Mouse (Mus musculus): ENCODE data around the gene Bnipl. TPM values are rescaled to one million over a fixed set of nuclear protein-coding genes. Genes with fewer than 3 reads are reported as not detected.

The Bnipl gene
- polyA plus RNA-seq, 1 experiment from 2014 or later, result 0.22 TPM

DNA sequence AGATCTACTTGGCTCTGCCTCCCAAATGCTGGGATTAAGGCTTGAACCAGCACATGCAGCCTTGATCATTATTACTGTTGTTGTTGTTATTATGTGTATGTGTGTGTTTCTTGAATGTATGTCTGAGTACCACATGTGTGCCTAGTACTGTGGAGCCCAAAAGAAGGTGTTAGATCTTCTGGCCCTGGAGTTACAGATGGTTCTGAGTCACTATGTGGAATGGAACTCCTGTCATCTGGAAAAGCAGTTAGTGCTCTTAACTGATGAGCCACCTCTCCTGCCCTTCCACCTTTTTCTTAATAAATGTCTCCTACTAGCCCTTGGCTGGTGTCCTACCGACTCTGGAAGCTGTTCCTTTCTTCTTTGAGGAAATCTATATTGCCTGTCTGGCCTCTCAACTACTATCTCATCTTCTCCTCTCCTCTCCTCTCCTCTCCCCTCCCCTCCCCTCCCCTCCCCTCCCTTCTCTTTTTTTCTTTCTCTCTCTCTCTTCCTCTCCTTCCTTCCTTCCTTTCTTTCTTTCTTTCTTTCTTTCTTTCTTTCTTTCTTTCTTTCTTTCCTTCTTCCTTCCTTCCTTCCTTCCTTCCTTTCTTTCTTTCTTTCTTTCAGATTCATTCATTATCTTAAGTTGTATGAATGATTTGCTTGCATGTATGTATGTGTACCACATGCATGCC is 3.2 kb downstream of the Bnipl start:
- Histone ChIP-seq H3K4me3 (no peak overlapping the region), H3K4me2 (no peak overlapping the region), H3K36me3 (replicated peaks) (peaks cover 6% of the 10 kb centered on the region; the same call in 1 of the 2 replicates), H3K27me3 (replicated peaks) (no peaks in the 10 kb centered on the region), H3K27ac (no peak overlapping the region), H3K4me1 (no peaks in the 10 kb centered on the region), H3K9ac (no peak overlapping the region), H3K9me3 (no peaks in the 10 kb centered on the region)
- no peak for ATAC-seq (replicated peaks)
- WGBS, result 87% methylated on average over 1 of the region's 1 CpGs

DNA sequence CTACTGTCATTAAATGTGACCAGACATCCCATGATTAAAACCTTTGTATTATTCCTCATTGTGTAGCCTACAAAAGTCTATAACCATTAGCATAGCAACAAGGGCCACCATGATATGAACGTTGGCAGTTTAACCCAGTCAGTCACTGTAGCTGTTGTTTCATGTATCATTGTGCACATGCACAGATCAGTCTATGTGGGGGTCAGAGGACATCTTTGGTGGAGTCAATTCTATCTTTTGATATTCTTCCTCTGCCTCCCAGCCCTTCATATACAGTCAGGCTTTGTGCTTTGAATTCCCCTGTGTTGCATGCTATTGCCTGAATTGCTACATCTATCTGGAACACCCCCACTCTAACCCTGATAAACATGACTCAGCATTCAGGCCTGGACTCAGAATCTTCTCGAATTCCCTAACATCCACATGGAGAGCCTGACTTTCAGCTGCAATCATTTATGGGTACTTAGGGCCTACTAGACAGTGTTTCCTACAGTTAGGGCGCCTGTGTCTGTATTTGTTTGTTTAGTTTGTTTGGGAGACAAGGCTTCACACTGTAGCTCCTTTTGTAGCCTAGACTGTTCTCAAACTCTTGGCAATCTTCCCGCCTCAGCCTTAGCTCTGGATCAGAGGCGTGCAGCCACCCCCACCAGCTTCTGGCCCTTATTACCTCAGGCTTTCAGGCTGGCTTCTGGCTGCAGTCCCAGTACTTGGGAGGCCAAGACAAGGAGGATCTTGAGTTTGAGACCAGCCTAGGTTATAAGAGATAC is 4.3 kb downstream of the Bnipl start:
- Histone ChIP-seq H3K4me3 (no peak overlapping the region), H3K9ac (no peak overlapping the region), H3K4me2 (no peak overlapping the region), H3K36me3 (replicated peaks) (0 out of 2 replicates have a peak, but pooled peaks cover 6% of the 10 kb centered on the region), H3K4me1 (no peaks in the 10 kb centered on the region), H3K9me3 (no peaks in the 10 kb centered on the region), H3K27ac (no peak overlapping the region), H3K27me3 (replicated peaks) (no peaks in the 10 kb centered on the region)
- ATAC-seq (replicated peaks), result no peak
- 83% methylated on average over 5 of the region's 5 CpGs for WGBS

DNA sequence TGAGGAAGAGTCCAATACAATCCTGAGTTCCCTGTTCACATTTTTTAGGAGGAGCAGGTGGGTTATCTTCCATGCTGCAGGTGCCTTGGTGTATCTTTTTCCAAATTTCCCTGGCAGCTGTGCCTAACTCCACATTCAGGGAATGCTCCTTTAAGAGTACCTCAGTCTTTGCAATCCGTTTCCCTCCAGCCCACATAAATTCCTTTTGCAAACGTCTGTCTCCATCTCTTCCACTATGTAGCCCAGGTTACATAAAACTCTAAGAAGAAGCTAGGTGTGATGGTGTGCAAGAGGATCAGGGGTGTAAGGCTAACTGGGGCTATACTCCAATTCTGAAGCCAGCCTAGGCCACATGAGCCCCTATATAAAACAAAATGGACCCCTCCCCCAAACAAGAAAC is 7.9 kb downstream of the Bnipl start:
- H3K4me2 ChIP-seq, result no peak overlapping the region
- H3K36me3 ChIP-seq (replicated peaks), result peaks cover 6% of the 10 kb centered on the region; the same call in 1 of the 2 replicates
- WGBS, result 87% methylated on average over 2 of the region's 2 CpGs
- H3K4me1 ChIP-seq, result no peaks in the 10 kb centered on the region
- no peaks in the 10 kb centered on the region for H3K27me3 ChIP-seq (replicated peaks)
- no peak overlapping the region for H3K9ac ChIP-seq
- H3K27ac ChIP-seq, result no peak overlapping the region
- no peaks in the 10 kb centered on the region for H3K9me3 ChIP-seq
- ATAC-seq (replicated peaks), result no peak
- no peak overlapping the region for H3K4me3 ChIP-seq

DNA sequence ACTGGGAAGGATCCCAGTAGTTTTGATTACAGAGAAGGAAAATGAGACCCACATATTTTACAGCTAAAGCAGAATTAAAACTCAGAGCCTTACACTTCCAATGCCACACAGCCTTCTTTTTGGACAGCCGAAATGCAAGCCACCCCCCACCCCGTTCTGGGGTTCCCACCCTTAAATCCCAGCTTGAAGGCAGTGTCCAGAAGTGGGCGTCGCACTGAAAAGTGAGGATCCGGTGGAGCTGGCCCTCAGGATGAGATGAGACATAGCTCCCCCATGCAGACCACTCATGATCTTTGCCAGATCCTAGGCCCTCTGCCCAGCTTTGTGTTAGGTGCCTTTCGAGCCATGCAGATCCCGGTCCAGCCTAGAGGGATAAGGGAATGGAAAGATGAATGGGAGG is 9.5 kb downstream of the Bnipl start, which contains the start of gene Gm128:
TSS of gene Gm128 (minus strand) at position 101 of the 400 bp plus-strand sequence.
- H3K4me1 ChIP-seq, result no peaks in the 10 kb centered on the region
- no peak within 1 kb of the TSS for H3K9ac ChIP-seq
- H3K27me3 ChIP-seq (replicated peaks), result no peaks in the 10 kb centered on the region
- no peaks in the 10 kb centered on the region for H3K9me3 ChIP-seq
- H3K4me3 ChIP-seq, result no peak within 1 kb of the TSS
- WGBS, result 72% methylated on average over 7 of the region's 7 CpGs
- H3K27ac ChIP-seq, result no peak within 1 kb of the TSS
- no peak within 1 kb of the TSS for H3K4me2 ChIP-seq
- peaks cover 12% of the 10 kb centered on the region; the same call in 1 of the 2 replicates for H3K36me3 ChIP-seq (replicated peaks)
- ATAC-seq (replicated peaks), result no peak

DNA sequence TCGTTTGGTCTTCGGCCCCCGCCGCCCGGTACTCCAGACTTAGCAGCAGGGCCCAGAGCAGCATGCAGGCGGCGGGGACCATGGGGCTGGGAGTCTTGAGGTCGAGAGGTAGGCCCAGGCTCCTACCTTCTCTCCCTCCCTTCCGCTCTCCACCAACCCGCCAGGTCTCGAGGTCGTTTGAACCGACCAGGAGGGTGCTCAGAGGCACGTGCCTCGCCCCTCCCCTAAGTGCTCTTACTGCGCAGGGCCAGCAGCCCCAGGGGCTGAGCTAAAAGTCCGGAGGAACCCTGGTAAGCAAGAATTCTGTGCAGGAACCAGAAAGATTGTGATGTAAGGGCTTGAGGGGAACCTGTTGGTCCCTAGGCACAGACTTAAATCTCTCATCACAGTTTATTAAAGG is 10.1 kb downstream of the Bnipl start:
- Histone ChIP-seq H3K9me3 (no peaks in the 10 kb centered on the region), H3K27ac (no peak overlapping the region), H3K9ac (no peak overlapping the region), H3K4me1 (no peaks in the 10 kb centered on the region), H3K27me3 (replicated peaks) (no peaks in the 10 kb centered on the region), H3K36me3 (replicated peaks) (peaks cover 16% of the 10 kb centered on the region), H3K4me2 (no peak overlapping the region), H3K4me3 (no peak overlapping the region)
- no peak for ATAC-seq (replicated peaks)
- 45% methylated on average over 17 of the region's 17 CpGs for WGBS

DNA sequence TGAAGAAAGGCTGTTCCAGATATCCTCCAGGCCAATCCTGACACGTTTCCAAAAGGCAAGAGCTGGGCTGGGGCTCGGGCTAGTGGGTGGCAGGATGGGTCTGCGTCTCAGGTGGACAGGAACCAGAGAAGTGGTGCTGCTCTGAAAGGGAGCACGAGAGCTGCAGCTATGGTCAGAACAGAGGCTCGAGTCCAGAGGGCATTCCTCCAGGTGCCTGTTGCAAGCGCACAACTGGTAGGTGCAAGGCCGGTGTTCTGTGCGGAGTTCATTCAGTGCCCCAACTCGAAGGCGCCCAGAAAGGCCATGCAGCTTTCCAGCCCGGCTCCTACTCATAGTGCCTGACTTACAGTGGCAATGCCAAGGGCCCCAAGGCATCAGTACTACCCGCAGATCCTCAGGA is 11.0 kb downstream of the Bnipl start:
- no peak overlapping the region for H3K4me2 ChIP-seq
- H3K27ac ChIP-seq, result no peak overlapping the region
- H3K4me3 ChIP-seq, result no peak overlapping the region
- no peak overlapping the region for H3K9ac ChIP-seq
- no peaks in the 10 kb centered on the region for H3K4me1 ChIP-seq
- ATAC-seq (replicated peaks), result no peak
- WGBS, result 88% methylated on average over 12 of the region's 12 CpGs
- H3K36me3 ChIP-seq (replicated peaks), result peaks cover 20% of the 10 kb centered on the region
- no peaks in the 10 kb centered on the region for H3K27me3 ChIP-seq (replicated peaks)
- H3K9me3 ChIP-seq, result no peaks in the 10 kb centered on the region

DNA sequence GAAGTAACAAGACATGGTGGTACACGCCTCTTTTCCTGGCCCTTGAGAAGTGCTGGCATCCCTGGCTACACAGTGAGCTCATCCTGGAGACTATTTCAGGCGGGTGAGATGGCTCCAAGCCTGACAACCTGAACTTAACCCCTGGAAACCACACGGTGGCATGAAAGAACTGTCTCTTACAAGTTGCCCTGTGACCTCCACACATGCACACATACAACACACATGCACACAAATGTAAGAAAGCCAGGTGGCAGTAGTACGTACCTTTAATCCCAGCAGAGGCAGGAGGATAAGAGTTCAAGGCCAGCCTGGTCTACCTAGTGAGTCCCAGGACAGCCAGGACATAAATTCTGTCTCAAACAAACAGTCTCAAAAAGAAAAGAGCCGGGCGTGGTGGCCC is 12.0 kb downstream of the Bnipl start:
- H3K27me3 ChIP-seq (replicated peaks), result no peaks in the 10 kb centered on the region
- no peaks in the 10 kb centered on the region for H3K4me1 ChIP-seq
- ATAC-seq (replicated peaks), result no peak
- H3K4me2 ChIP-seq, result no peak overlapping the region
- H3K9me3 ChIP-seq, result no peaks in the 10 kb centered on the region
- no peak overlapping the region for H3K9ac ChIP-seq
- no peak overlapping the region for H3K27ac ChIP-seq
- WGBS, result 88% methylated on average over 6 of the region's 6 CpGs
- H3K36me3 ChIP-seq (replicated peaks), result peaks cover 27% of the 10 kb centered on the region
- no peak overlapping the region for H3K4me3 ChIP-seq

DNA sequence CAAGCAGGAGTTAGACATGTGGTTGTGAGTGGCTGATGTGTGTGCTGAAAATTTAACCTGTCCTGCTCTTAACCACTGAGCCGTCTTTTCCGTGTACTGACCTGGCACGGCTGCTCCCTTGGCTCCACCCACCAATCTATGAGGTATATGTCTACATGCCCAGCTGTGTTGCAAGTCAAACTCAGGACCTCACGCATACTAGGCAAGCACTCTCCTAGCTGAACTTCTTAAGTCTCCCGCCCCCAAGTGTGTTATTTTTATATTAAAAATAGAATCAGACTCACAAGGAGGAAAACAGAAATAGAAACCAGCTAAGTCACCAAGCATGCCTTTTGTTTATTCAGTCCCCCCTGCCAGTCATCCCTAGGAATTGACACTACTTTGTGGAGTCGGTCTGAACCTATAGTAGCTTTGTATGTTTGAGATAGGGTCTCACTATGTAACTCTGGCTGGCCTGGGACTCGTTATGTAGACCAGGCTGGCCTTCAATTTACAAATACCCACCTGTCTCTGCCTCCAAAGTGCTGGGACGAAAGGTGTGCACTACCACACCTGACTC is 13.4 kb downstream of the Bnipl start:
- Histone ChIP-seq H3K9me3 (no peaks in the 10 kb centered on the region), H3K36me3 (replicated peaks) (peaks cover 41% of the 10 kb centered on the region), H3K4me1 (no peaks in the 10 kb centered on the region), H3K9ac (no peak overlapping the region), H3K4me2 (no peak overlapping the region), H3K27me3 (replicated peaks) (no peaks in the 10 kb centered on the region), H3K4me3 (no peak overlapping the region), H3K27ac (no peak overlapping the region)
- ATAC-seq (replicated peaks), result no peak
- WGBS, result 95% methylated on average over 8 of the region's 8 CpGs

DNA sequence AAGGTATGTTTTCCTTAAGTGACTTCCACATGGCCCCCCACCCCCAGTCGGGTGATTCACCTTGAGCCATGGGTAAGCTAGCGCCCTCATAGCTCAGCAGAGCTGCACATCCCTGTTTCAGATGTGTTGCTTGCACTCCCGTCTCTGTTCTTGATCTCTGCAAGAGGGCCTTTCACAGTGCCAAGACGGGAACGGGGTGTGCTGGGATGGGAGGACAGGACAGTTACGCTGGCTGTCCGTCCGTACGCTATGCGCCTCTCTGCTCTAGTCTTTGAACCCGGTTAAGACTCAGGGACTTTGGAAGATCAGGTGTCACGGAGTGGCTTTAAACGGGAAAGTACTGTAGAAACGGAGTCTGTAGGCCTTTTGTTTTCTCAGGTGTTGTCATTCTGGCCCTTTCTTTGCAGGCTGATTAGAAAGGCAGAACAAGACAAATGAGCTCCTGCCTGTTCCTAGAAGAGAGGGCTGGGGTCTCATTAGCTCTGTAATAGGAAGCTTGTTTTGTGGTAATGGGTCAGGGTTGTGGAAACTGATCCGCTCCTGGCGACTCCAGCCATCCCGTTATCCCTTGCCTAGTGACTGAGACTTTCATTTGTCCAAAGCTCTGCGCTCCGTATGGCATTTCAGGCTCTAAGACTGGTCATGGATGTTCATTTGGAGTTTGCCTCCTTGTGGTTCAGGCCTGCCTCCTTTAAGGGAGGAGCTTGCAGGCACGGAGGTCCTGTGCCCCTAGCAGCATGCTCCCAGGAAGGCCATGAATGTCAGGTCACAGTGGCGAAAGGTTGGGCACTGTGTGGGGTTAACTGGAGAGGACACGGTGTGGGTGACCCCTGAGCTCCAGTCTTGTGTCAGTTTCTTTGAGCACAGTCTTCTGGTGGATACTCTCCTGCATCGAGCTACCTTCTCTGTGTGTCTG is 15.3 kb downstream of the Bnipl start:
- WGBS, result 82% methylated on average over 23 of the region's 23 CpGs
- ATAC-seq (replicated peaks), result no peak
- peaks cover 48% of the 10 kb centered on the region for H3K36me3 ChIP-seq (replicated peaks)

DNA sequence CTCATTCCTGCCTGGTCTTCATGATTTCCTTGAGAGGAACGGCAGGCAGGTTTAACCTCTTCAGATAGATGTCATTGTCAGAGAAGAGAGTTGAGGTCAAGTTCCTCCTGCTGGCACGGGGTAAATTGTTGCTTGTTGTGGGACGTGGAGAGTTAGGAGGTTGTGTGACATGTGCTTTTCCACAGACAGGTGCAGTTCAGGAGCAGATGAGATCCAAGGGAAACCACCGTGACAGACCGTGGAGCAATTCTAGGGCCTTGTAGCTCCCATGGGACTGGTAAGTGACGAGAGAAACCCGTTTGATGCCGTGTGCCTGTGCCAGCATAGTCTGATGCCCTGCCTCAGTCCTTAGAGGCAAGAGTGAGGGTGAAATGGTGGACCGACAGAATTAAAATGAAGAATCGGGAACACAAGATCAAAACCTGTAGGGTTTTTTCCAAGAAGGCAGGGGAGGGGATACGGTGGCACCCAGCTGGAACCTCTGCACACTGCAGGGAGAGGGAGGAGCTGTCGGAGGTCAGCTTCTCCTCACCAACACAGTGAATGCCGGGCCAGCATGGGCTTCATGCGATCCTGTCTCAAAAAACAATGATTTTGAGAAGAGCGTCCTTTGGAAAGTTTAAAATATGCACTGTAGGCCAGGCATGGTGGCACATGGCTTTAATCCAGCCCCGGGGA is 17.6 kb downstream of the Bnipl start:
- ATAC-seq (replicated peaks), result no peak
- H3K36me3 ChIP-seq (replicated peaks), result peaks cover 48% of the 10 kb centered on the region
- WGBS, result 83% methylated on average over 16 of the region's 16 CpGs
- H3K4me1 ChIP-seq, result peaks cover 28% of the 10 kb centered on the region
- H3K9me3 ChIP-seq, result no peaks in the 10 kb centered on the region
- no peak overlapping the region for H3K27ac ChIP-seq
- no peaks in the 10 kb centered on the region for H3K27me3 ChIP-seq (replicated peaks)
- H3K4me3 ChIP-seq, result no peak overlapping the region
- H3K4me2 ChIP-seq, result no peak overlapping the region
- H3K9ac ChIP-seq, result no peak overlapping the region

More for the DNA sequence above, 15.3 kb downstream of the Bnipl start:
- Histone ChIP-seq H3K4me2 (no peak overlapping the region), H3K27me3 (replicated peaks) (no peaks in the 10 kb centered on the region), H3K9me3 (no peaks in the 10 kb centered on the region), H3K4me3 (no peak overlapping the region), H3K4me1 (peaks cover 16% of the 10 kb centered on the region), H3K27ac (no peak overlapping the region), H3K9ac (no peak overlapping the region)

DNA sequence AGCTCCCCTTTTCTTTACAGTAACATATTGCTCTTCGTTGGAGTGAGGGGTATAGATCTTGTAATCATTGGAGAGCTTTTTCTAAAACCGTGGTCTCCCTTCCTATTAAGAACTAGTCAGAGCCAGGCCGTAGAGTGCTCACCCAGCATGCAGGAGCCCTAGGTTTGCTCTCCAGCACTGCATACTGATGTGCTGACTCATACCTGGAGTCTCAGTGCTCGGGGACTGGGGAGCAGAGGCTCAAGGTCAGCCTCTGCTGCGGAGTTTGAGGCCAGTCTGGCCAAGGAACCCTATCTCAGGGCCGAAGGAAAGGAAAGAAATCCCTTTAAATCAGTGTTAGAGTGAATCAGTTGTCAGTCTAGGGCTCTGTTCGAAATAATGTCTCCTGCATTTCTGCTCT is 18.2 kb downstream of the Bnipl start:
- Histone ChIP-seq H3K4me1 (peaks cover 28% of the 10 kb centered on the region), H3K27ac (no peak overlapping the region), H3K9me3 (no peaks in the 10 kb centered on the region), H3K36me3 (replicated peaks) (peaks cover 45% of the 10 kb centered on the region), H3K4me2 (no peak overlapping the region), H3K4me3 (no peak overlapping the region), H3K27me3 (replicated peaks) (no peaks in the 10 kb centered on the region), H3K9ac (no peak overlapping the region)
- no peak for ATAC-seq (replicated peaks)
- 88% methylated on average over 7 of the region's 7 CpGs for WGBS
